Mouse (Mus musculus) megakaryocyte, embryonic 14.5 days (primary cell): ENCODE results near the gene Fbxl3.

Experiments used
- FLI1 ChIP-seq: IDR thresholded peaks from 2 replicates; pipeline ENCODE4 v1.6.1; 2012; ENCODE audit warnings: low read length, inconsistent platforms, mixed read lengths
- GATA1 ChIP-seq: IDR thresholded peaks from 3 replicates; pipeline ENCODE4 v1.6.1; 2012; ENCODE audit warnings: mixed read lengths, low read length, inconsistent platforms, borderline replicate concordance

- TF ChIP-seq GATA1, result no peak
- no peak for TF ChIP-seq FLI1
Measured at GRCm38 (mm10) chr14:103102246-103102645, 2.9 kb upstream of the Fbxl3 start.
